In genomic region chr2:39226731-39227130, GRCm38 (mm10) we compare ENCODE assay signal across 8 mouse cellular contexts. TPM values are rescaled to one million over a fixed set of nuclear protein-coding genes. Genes with fewer than 3 reads are reported as not detected.
A peak's percentile ranks its signal among the peaks of the same experiment; 100 is the strongest.
DNase-seq lines count a peak whose midpoint lies in the region; ATAC-seq and TF ChIP-seq lines count a peak whose summit lies in the region.

No protein-coding gene starts in this region.

- H3K4me2 ChIP-seq in embryonic facial prominence, embryonic 14.5 days (ENCODE audit: low read depth, low read length), result peak overlapping the region; percentile 60
- peak overlapping the region; percentile 65 for H3K4me2 ChIP-seq in intestine, postnatal 0 days (replicated peaks; ENCODE audit: low read depth)
- peak overlapping the region; percentile 54 for H3K4me2 ChIP-seq in neural tube, embryonic 13.5 days

- ATAC-seq in embryonic facial prominence, embryonic 14.5 days (ENCODE audit: low read depth), result no peak
- no peak for ATAC-seq in intestine, postnatal 0 days
- ATAC-seq in neural tube, embryonic 13.5 days (ENCODE audit: low read depth), result peak; percentile 7

- peak overlapping the region; percentile 92 for H3K9ac ChIP-seq in embryonic facial prominence, embryonic 14.5 days (ENCODE audit: low read depth, low read length)
- H3K9ac ChIP-seq in intestine, postnatal 0 days (ENCODE audit: low read depth, low read length), result no peak overlapping the region
- H3K9ac ChIP-seq in neural tube, embryonic 13.5 days, result peak overlapping the region; percentile 55; the same call in 1 of the 2 replicates

- H3K27me3 ChIP-seq in embryonic facial prominence, embryonic 14.5 days (replicated peaks; ENCODE audit: control insufficient read depth, insufficient read depth, low read length), result no peaks in the 10 kb centered on the region
- no peaks in the 10 kb centered on the region for H3K27me3 ChIP-seq in intestine, postnatal 0 days (replicated peaks; ENCODE audit: control insufficient read depth, insufficient read depth, low read length)
- H3K27me3 ChIP-seq in neural tube, embryonic 13.5 days, result no peaks in the 10 kb centered on the region

- DNase-seq in layer of hippocampus, adult 2 months (ENCODE audit: low spot score in 2 of 2), result no peak
- no peak for DNase-seq in layer of hippocampus, postnatal 10 days (ENCODE audit: low spot score in 2 of 2)
- DNase-seq in embryonic facial prominence, embryonic 14.5 days (ENCODE audit: low spot score), result no peak
- DNase-seq in layer of hippocampus, postnatal 25 days (ENCODE audit: extremely low spot score in 1 of 2, low spot score in 1 of 2), result no peak
- no peak for DNase-seq in gastrocnemius, postnatal 4 days (ENCODE audit: low spot score in 2 of 2)
- no peak for DNase-seq in cerebellum, adult 11 months

- no peaks in the 10 kb centered on the region for H3K36me3 ChIP-seq in embryonic facial prominence, embryonic 14.5 days (ENCODE audit: control insufficient read depth, insufficient read depth, low read length)
- H3K36me3 ChIP-seq in intestine, postnatal 0 days (ENCODE audit: control insufficient read depth, insufficient read depth), result no peaks in the 10 kb centered on the region
- no peaks in the 10 kb centered on the region for H3K36me3 ChIP-seq in neural tube, embryonic 13.5 days

- H3K4me1 ChIP-seq in embryonic facial prominence, embryonic 14.5 days (ENCODE audit: control insufficient read depth, insufficient read depth, low read length), result peaks cover 11% of the 10 kb centered on the region; the same call in 1 of the 2 replicates
- H3K4me1 ChIP-seq in intestine, postnatal 0 days (replicated peaks; ENCODE audit: control insufficient read depth, insufficient read depth, low read length), result 0 out of 2 replicates have a peak, but pooled peaks cover 2% of the 10 kb centered on the region
- peaks cover 25% of the 10 kb centered on the region for H3K4me1 ChIP-seq in neural tube, embryonic 13.5 days (replicated peaks)

- peak overlapping the region; percentile 62 for H3K4me3 ChIP-seq in layer of hippocampus, adult 2 months
- peak overlapping the region; percentile 77 for H3K4me3 ChIP-seq in embryonic facial prominence, embryonic 14.5 days (ENCODE audit: low read depth, low read length)
- peak overlapping the region; percentile 84 for H3K4me3 ChIP-seq in intestine, postnatal 0 days (ENCODE audit: low read depth, low read length)
- peak overlapping the region; percentile 65 for H3K4me3 ChIP-seq in neural tube, embryonic 13.5 days

- WGBS in embryonic facial prominence, embryonic 14.5 days, result 28% methylated on average over 3 of the region's 3 CpGs
- WGBS in intestine, postnatal 0 days, result 33% methylated on average over 3 of the region's 3 CpGs
- 36% methylated on average over 3 of the region's 3 CpGs for WGBS in neural tube, embryonic 13.5 days

- TF ChIP-seq CTCF in layer of hippocampus, adult 2 months (conservative IDR thresholded peaks at IDR 0.05), result no peak
- no peak for TF ChIP-seq CTCF in intestine, postnatal 0 days (IDR thresholded peaks at IDR 0.05; ENCODE audit: low read depth)

- H3K9me3 ChIP-seq in embryonic facial prominence, embryonic 14.5 days (ENCODE audit: control insufficient read depth, low read length), result no peaks in the 10 kb centered on the region
- H3K9me3 ChIP-seq in intestine, postnatal 0 days (ENCODE audit: control insufficient read depth), result no peaks in the 10 kb centered on the region
- H3K9me3 ChIP-seq in neural tube, embryonic 13.5 days, result no peaks in the 10 kb centered on the region

- H3K27ac ChIP-seq in layer of hippocampus, adult 2 months, result peak overlapping the region; percentile 98; the same call in 1 of the 2 replicates
- H3K27ac ChIP-seq in embryonic facial prominence, embryonic 14.5 days (replicated peaks; ENCODE audit: low read depth, low read length), result peak overlapping the region; percentile 95
- no peak overlapping the region for H3K27ac ChIP-seq in intestine, postnatal 0 days (ENCODE audit: low read depth, low read length)
- 0 out of 2 replicates have a peak overlapping the region, but pooled peaks have one; percentile 92 for H3K27ac ChIP-seq in neural tube, embryonic 13.5 days (replicated peaks)

RNA-seq across cellular contexts. Expression of gene Ppp6c, which starts 0.5 kb away (rescaled TPM):
- total RNA-seq in layer of hippocampus, adult 2 months (2021), result 10 to 100 TPM; 62.1 to 66.3 TPM
- 10 to 100 TPM; 68.3 to 74.9 TPM for total RNA-seq in layer of hippocampus, postnatal 10 days (2021)
- 80.4 and 87.2 TPM in 2 replicates for polyA plus RNA-seq in embryonic facial prominence, embryonic 14.5 days (2014; fragmentation: Nextera tagmentation; extraction: Ambion mirVana)
- polyA plus RNA-seq in intestine, postnatal 0 days (2015; fragmentation: Nextera tagmentation; extraction: Ambion mirVana), result 53.6 and 54.5 TPM in 2 replicates
- 74.1 and 74.7 TPM in 2 replicates for polyA plus RNA-seq in neural tube, embryonic 13.5 days (2015; fragmentation: Nextera tagmentation; extraction: Ambion mirVana)
- total RNA-seq in layer of hippocampus, postnatal 25 days (2021), result 10 to 100 TPM; 59.9 to 66.3 TPM
- total RNA-seq in gastrocnemius, postnatal 4 days (2021), result 10 to 100 TPM; 72.4 to 75.8 TPM

RNA-seq across cellular contexts. Expression of gene Scai, which starts 36.2 kb away (rescaled TPM):
- total RNA-seq in layer of hippocampus, adult 2 months (2021), result 10 to 100 TPM; 53.8 to 58.7 TPM
- 10 to 100 TPM; 84.7 to 94.4 TPM for total RNA-seq in layer of hippocampus, postnatal 10 days (2021)
- polyA plus RNA-seq in embryonic facial prominence, embryonic 14.5 days (2014; fragmentation: Nextera tagmentation; extraction: Ambion mirVana), result 8.9 and 10.2 TPM in 2 replicates
- polyA plus RNA-seq in intestine, postnatal 0 days (2015; fragmentation: Nextera tagmentation; extraction: Ambion mirVana), result 3.2 and 4.3 TPM in 2 replicates
- 15.9 and 16.1 TPM in 2 replicates for polyA plus RNA-seq in neural tube, embryonic 13.5 days (2015; fragmentation: Nextera tagmentation; extraction: Ambion mirVana)
- 10 to 100 TPM; 54.6 to 65.8 TPM for total RNA-seq in layer of hippocampus, postnatal 25 days (2021)
- 10 to 100 TPM; 13.6 to 14.2 TPM for total RNA-seq in gastrocnemius, postnatal 4 days (2021)
